Mouse (Mus musculus): ENCODE measurements around the gene Aurka. TPM values are rescaled to one million over a fixed set of nuclear protein-coding genes. Genes with fewer than 3 reads are reported as not detected.

The Aurka gene
- 0.24 TPM for polyA plus RNA-seq (2014; fragmentation: Illumina TruSeq; extraction: RNeasy Lipid Tissue Mini Kit (QIAGEN cat#74804); ENCODE audit: low read depth, low replicate concordance)

DNA sequence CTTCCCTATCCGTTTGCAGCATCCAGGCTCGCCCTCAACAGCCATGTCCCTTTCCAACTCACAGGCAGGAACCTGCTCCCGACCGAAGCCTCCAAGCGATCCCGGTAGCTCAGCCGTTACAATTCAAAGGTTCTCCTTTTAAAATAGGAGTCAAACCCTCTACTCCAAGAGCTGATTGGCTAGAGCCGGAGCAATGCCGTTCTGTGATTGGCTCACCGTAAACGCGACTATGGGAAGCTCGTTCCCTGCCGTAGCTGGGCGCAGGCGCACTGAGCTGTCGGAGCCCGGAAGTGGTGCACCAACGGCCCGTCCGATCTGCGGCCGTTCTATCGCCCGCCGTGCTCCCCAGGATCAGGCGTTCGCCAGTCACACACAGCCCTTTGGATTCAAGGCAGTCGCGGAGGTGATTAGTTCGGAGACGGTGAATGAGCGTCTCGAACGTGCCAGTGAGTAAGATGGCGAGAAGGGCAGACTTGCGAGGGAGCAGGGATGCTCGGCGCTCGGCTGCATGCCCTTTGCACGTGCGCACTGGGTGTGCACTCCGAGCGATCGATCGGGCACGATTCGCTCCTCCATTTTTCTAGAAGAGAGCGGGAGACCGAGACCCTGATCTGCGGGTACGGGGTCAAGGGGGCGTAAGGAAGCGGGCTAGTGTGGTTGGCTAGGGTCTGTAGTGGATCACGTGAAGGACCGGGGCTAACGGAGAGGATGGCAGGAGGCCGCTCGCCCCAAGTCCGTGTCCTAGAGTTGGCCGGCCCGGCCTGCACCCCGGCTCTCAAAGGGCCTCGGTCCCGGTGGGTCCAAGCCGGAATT lies at the start of gene Aurka, which contains the start of gene Cstf1:
Aurka (minus strand) TSS at position 125 of the 813 bp plus-strand sequence.
Cstf1 (plus strand) TSS at position 271 of the 813 bp plus-strand sequence.

DNA sequence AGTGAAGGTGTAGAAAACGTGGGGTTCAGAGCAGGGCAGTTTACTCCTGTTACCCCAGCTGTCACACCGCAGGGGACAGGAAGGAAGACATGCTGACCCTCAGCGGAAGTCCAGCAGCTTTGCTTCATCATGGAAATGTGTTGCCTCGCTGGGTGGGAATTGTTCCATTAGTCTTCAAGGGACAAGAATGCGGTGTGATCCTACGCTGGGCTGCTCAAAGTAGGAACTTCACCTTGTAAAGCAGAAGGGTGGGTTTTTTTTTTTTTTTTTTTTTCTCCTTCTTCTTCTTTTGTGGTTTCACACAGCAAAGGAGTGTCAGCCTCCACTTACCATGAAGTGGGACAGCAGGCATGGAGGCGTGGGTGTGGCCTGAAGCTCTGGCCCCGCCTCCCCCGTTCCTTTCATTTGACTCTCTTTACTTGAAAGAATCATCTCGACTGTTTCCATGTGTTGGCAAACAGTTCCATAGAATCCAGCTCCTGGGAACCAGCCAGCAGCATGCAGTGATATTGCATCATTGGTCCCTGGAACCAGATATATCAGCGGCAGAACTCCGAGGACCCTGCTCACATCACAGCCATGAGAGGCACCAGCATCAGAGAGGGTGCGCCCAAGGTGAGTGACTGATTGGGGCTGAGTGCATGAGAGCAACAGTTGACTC lies 23.2 kb upstream of the Aurka start, which contains the start of gene Cass4:
Cass4 (plus strand) TSS at position 404 of the 661 bp plus-strand sequence.

DNA sequence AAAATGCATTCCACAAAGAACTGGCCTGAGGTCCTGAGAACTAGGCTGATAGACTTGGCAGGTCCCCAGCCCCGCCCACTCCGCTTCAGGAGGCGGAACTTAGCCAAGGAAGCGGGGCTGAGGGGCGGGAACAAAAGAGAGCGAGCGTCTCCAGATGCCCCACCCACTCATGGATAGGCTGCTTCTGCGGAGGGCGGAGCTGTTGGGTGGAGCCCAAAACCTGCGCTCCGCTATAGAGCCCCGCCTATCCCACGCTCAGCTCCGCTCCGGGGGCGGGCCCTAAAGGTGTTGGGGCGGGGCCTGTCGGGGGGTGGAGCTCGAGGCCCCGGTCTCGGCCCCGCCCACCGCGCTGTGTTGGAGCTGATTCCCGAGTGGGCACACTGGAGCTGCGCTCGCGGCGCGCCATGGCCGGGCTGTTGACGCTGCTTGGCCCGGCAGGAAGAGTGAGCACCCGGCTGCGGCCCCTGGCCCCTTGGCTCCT lies 25.0 kb downstream of the Aurka start, which contains the start of gene Fam210b:
Fam210b (plus strand) TSS at position 308 of the 481 bp plus-strand sequence.

Other genes starting within 250 kb of the Aurka start
- gene Mc3r, start 122.0 kb downstream of the Aurka start, polyA plus RNA-seq (2014; fragmentation: Illumina TruSeq; extraction: RNeasy Lipid Tissue Mini Kit (QIAGEN cat#74804); ENCODE audit: low read depth, low replicate concordance) = not detected
- gene Fam210b, start 25.0 kb downstream of the Aurka start, polyA plus RNA-seq (2014; fragmentation: Illumina TruSeq; extraction: RNeasy Lipid Tissue Mini Kit (QIAGEN cat#74804); ENCODE audit: low read depth, low replicate concordance) = 16.7 TPM
- gene Cstf1, start 146 bp upstream of the Aurka start, polyA plus RNA-seq (2014; fragmentation: Illumina TruSeq; extraction: RNeasy Lipid Tissue Mini Kit (QIAGEN cat#74804); ENCODE audit: low read depth, low replicate concordance) = 4.6 TPM
- gene Cass4, start 23.3 kb upstream of the Aurka start, polyA plus RNA-seq (2014; fragmentation: Illumina TruSeq; extraction: RNeasy Lipid Tissue Mini Kit (QIAGEN cat#74804); ENCODE audit: low read depth, low replicate concordance) = 0.16 TPM
- 1.5 TPM for gene Rtf2, start 70.0 kb upstream of the Aurka start, polyA plus RNA-seq (2014; fragmentation: Illumina TruSeq; extraction: RNeasy Lipid Tissue Mini Kit (QIAGEN cat#74804); ENCODE audit: low read depth, low replicate concordance)
- gene Gcnt7, start 88.1 kb upstream of the Aurka start, polyA plus RNA-seq (2014; fragmentation: Illumina TruSeq; extraction: RNeasy Lipid Tissue Mini Kit (QIAGEN cat#74804); ENCODE audit: low read depth, low replicate concordance) = not detected
- not detected for gene Fam209, start 102.0 kb upstream of the Aurka start, polyA plus RNA-seq (2014; fragmentation: Illumina TruSeq; extraction: RNeasy Lipid Tissue Mini Kit (QIAGEN cat#74804); ENCODE audit: low read depth, low replicate concordance)
- gene Tfap2c, start 179.1 kb upstream of the Aurka start, polyA plus RNA-seq (2014; fragmentation: Illumina TruSeq; extraction: RNeasy Lipid Tissue Mini Kit (QIAGEN cat#74804); ENCODE audit: low read depth, low replicate concordance) = not detected

All from kidney, adult 10 weeks (tissue).